Mouse (Mus musculus): ENCODE data around the gene Ccer2. TPM values are rescaled to one million over a fixed set of nuclear protein-coding genes. Genes with fewer than 3 reads are reported as not detected.
A peak's percentile ranks its signal among the peaks of the same experiment; 100 is the strongest.

Gene Ccer2
- polyA plus RNA-seq, 1 experiment from 2014 or later, result 128 TPM

- ATAC-seq (ENCODE audit: insufficient number of reproducible peaks, low FRiP score, low TSS enrichment, low read depth), result no peak
- peaks cover 50% of the 10 kb centered on the region for H3K36me3 ChIP-seq
- no peak overlapping the region for H3K4me2 ChIP-seq (replicated peaks)
- H3K4me3 ChIP-seq (replicated peaks), result no peak overlapping the region
- H3K4me1 ChIP-seq, result peaks cover 9% of the 10 kb centered on the region
- peaks cover 10% of the 10 kb centered on the region for H3K27me3 ChIP-seq
- no peak overlapping the region for H3K9ac ChIP-seq
- H3K9me3 ChIP-seq (replicated peaks), result no peaks in the 10 kb centered on the region
- no peak overlapping the region for H3K27ac ChIP-seq (replicated peaks)
- WGBS, result 80% methylated on average over 13 of the region's 13 CpGs
These were observed 2.6 kb downstream of the Ccer2 start for GRCm38 (mm10) chr7:28758623-28759022.

- ATAC-seq (ENCODE audit: insufficient number of reproducible peaks, low FRiP score, low TSS enrichment, low read depth), result no peak
- no peak overlapping the region for H3K9ac ChIP-seq
- H3K27ac ChIP-seq (replicated peaks), result no peak overlapping the region
- no peaks in the 10 kb centered on the region for H3K9me3 ChIP-seq (replicated peaks)
- H3K4me1 ChIP-seq, result peaks cover 11% of the 10 kb centered on the region
- H3K27me3 ChIP-seq, result no peaks in the 10 kb centered on the region
- peaks cover 45% of the 10 kb centered on the region for H3K36me3 ChIP-seq
- H3K4me3 ChIP-seq (replicated peaks), result no peak overlapping the region
- no peak overlapping the region for H3K4me2 ChIP-seq (replicated peaks)
- WGBS, result 90% methylated on average over 9 of the region's 9 CpGs
These were observed 5.9 kb downstream of the Ccer2 start for GRCm38 (mm10) chr7:28761907-28762306.

GRCm38 (mm10) chr7:28765211-28765610 is 9.2 kb downstream of the Ccer2 start:
- Histone ChIP-seq H3K36me3 (peaks cover 21% of the 10 kb centered on the region), H3K4me2 (replicated peaks) (peak overlapping the region; percentile 58), H3K4me3 (replicated peaks) (peak overlapping the region; percentile 73), H3K27ac (replicated peaks) (no peak overlapping the region), H3K27me3 (no peaks in the 10 kb centered on the region), H3K4me1 (peaks cover 22% of the 10 kb centered on the region), H3K9me3 (replicated peaks) (no peaks in the 10 kb centered on the region), H3K9ac (no peak overlapping the region)
- ATAC-seq (ENCODE audit: insufficient number of reproducible peaks, low FRiP score, low TSS enrichment, low read depth), result no peak
- 82% methylated on average over 6 of the region's 6 CpGs for WGBS

GRCm38 (mm10) chr7:28766173-28766879 is 10.4 kb downstream of the Ccer2 start, which contains the start of gene Sirt2:
Gene Sirt2, plus strand, starts transcription at chr7:28766735.
- H3K9ac ChIP-seq, result peak within 1 kb of the TSS; percentile 69
- H3K4me1 ChIP-seq, result peaks cover 22% of the 10 kb centered on the region
- H3K4me2 ChIP-seq (replicated peaks), result peak within 1 kb of the TSS; percentile 58
- under 1% methylated on average over 45 of the region's 45 CpGs for WGBS
- H3K27ac ChIP-seq (replicated peaks), result no peak within 1 kb of the TSS
- ATAC-seq (ENCODE audit: insufficient number of reproducible peaks, low FRiP score, low TSS enrichment, low read depth), result peak; percentile 97
- peaks cover 10% of the 10 kb centered on the region for H3K36me3 ChIP-seq
- no peaks in the 10 kb centered on the region for H3K27me3 ChIP-seq
- H3K4me3 ChIP-seq (replicated peaks), result peak within 1 kb of the TSS; percentile 73
- H3K9me3 ChIP-seq (replicated peaks), result no peaks in the 10 kb centered on the region

- Histone ChIP-seq H3K27ac (replicated peaks) (no peak overlapping the region), H3K4me3 (replicated peaks) (peak overlapping the region; percentile 73), H3K4me2 (replicated peaks) (peak overlapping the region; percentile 52), H3K4me1 (peaks cover 22% of the 10 kb centered on the region), H3K9me3 (replicated peaks) (no peaks in the 10 kb centered on the region), H3K9ac (peak overlapping the region; percentile 69), H3K36me3 (peaks cover 5% of the 10 kb centered on the region), H3K27me3 (no peaks in the 10 kb centered on the region)
- ATAC-seq (ENCODE audit: insufficient number of reproducible peaks, low FRiP score, low TSS enrichment, low read depth), result no peak
- WGBS, result 2% methylated on average over 14 of the region's 14 CpGs
These were observed 10.9 kb downstream of the Ccer2 start for GRCm38 (mm10) chr7:28766910-28767309.

- ATAC-seq (ENCODE audit: insufficient number of reproducible peaks, low FRiP score, low TSS enrichment, low read depth), result no peak
- no peak within 1 kb of the TSS for H3K27ac ChIP-seq (replicated peaks)
- peak within 1 kb of the TSS; percentile 58 for H3K4me2 ChIP-seq (replicated peaks)
- H3K4me1 ChIP-seq, result peaks cover 22% of the 10 kb centered on the region
- H3K9ac ChIP-seq, result peak within 1 kb of the TSS; percentile 69
- peak within 1 kb of the TSS; percentile 73 for H3K4me3 ChIP-seq (replicated peaks)
- 59% methylated on average over 7 of the region's 7 CpGs for WGBS
- H3K9me3 ChIP-seq (replicated peaks), result no peaks in the 10 kb centered on the region
- no peaks in the 10 kb centered on the region for H3K27me3 ChIP-seq
- 0 out of 2 replicates have a peak, but pooled peaks cover 7% of the 10 kb centered on the region for H3K36me3 ChIP-seq
These were observed 11.5 kb downstream of the Ccer2 start, which contains the start of gene Nfkbib for GRCm38 (mm10) chr7:28767462-28767965. Gene Nfkbib, minus strand, starts transcription at chr7:28767512.

GRCm38 (mm10) chr7:28769414-28769958 is 13.5 kb downstream of the Ccer2 start:
- WGBS, result 86% methylated on average over 9 of the region's 9 CpGs
- Histone ChIP-seq H3K4me1 (peaks cover 22% of the 10 kb centered on the region), H3K9ac (no peak overlapping the region), H3K9me3 (replicated peaks) (no peaks in the 10 kb centered on the region), H3K4me3 (replicated peaks) (no peak overlapping the region), H3K27ac (replicated peaks) (no peak overlapping the region), H3K27me3 (no peaks in the 10 kb centered on the region), H3K4me2 (replicated peaks) (no peak overlapping the region), H3K36me3 (0 out of 2 replicates have a peak, but pooled peaks cover 15% of the 10 kb centered on the region)
- no peak for ATAC-seq (ENCODE audit: insufficient number of reproducible peaks, low FRiP score, low TSS enrichment, low read depth)

- H3K9ac ChIP-seq, result no peak overlapping the region
These were observed 14.3 kb downstream of the Ccer2 start for GRCm38 (mm10) chr7:28770309-28770708.

GRCm38 (mm10) chr7:28771867-28772266 is 15.9 kb downstream of the Ccer2 start:
- Histone ChIP-seq H3K4me1 (peaks cover 11% of the 10 kb centered on the region), H3K27ac (replicated peaks) (no peak overlapping the region), H3K9ac (no peak overlapping the region), H3K36me3 (peaks cover 19% of the 10 kb centered on the region; the same call in 1 of the 2 replicates), H3K27me3 (no peaks in the 10 kb centered on the region), H3K9me3 (replicated peaks) (no peaks in the 10 kb centered on the region), H3K4me3 (replicated peaks) (no peak overlapping the region), H3K4me2 (replicated peaks) (no peak overlapping the region)
- ATAC-seq (ENCODE audit: insufficient number of reproducible peaks, low FRiP score, low TSS enrichment, low read depth), result no peak
- 87% methylated on average over 11 of the region's 11 CpGs for WGBS

More at GRCm38 (mm10) chr7:28770309-28770708, 14.3 kb downstream of the Ccer2 start:
- Histone ChIP-seq H3K27ac (replicated peaks) (no peak overlapping the region), H3K4me1 (peaks cover 16% of the 10 kb centered on the region), H3K4me2 (replicated peaks) (no peak overlapping the region), H3K9me3 (replicated peaks) (no peaks in the 10 kb centered on the region), H3K27me3 (no peaks in the 10 kb centered on the region), H3K4me3 (replicated peaks) (no peak overlapping the region), H3K36me3 (0 out of 2 replicates have a peak, but pooled peaks cover 15% of the 10 kb centered on the region)
- ATAC-seq (ENCODE audit: insufficient number of reproducible peaks, low FRiP score, low TSS enrichment, low read depth), result no peak
- 93% methylated on average over 3 of the region's 3 CpGs for WGBS

- ATAC-seq (ENCODE audit: insufficient number of reproducible peaks, low FRiP score, low TSS enrichment, low read depth), result no peak
- 60% methylated on average over 3 of the region's 3 CpGs for WGBS
- peak overlapping the region; percentile 28; the same call in 1 of the 2 replicates for H3K27ac ChIP-seq (replicated peaks)
- no peak overlapping the region for H3K4me3 ChIP-seq (replicated peaks)
- H3K4me1 ChIP-seq, result no peaks in the 10 kb centered on the region
- no peaks in the 10 kb centered on the region for H3K27me3 ChIP-seq
- H3K9ac ChIP-seq, result no peak overlapping the region
- no peaks in the 10 kb centered on the region for H3K9me3 ChIP-seq (replicated peaks)
- no peak overlapping the region for H3K4me2 ChIP-seq (replicated peaks)
- H3K36me3 ChIP-seq, result peaks cover 23% of the 10 kb centered on the region; the same call in 1 of the 2 replicates
These were observed 17.2 kb downstream of the Ccer2 start for GRCm38 (mm10) chr7:28773163-28773562.

- WGBS, result 55% methylated on average over 12 of the region's 12 CpGs
- Histone ChIP-seq H3K36me3 (peaks cover 28% of the 10 kb centered on the region; the same call in 1 of the 2 replicates), H3K9ac (no peak overlapping the region)
These were observed 18.2 kb downstream of the Ccer2 start for GRCm38 (mm10) chr7:28774164-28774563.

More at GRCm38 (mm10) chr7:28774164-28774563, 18.2 kb downstream of the Ccer2 start:
- H3K4me2 ChIP-seq (replicated peaks), result no peak overlapping the region
- ATAC-seq (ENCODE audit: insufficient number of reproducible peaks, low FRiP score, low TSS enrichment, low read depth), result peak; percentile 25; the same call in 1 of the 2 replicates
- no peaks in the 10 kb centered on the region for H3K9me3 ChIP-seq (replicated peaks)
- H3K4me3 ChIP-seq (replicated peaks), result no peak overlapping the region
- H3K4me1 ChIP-seq, result no peaks in the 10 kb centered on the region
- no peaks in the 10 kb centered on the region for H3K27me3 ChIP-seq
- peak overlapping the region; percentile 28 for H3K27ac ChIP-seq (replicated peaks)
